In the genomic region with DNA sequence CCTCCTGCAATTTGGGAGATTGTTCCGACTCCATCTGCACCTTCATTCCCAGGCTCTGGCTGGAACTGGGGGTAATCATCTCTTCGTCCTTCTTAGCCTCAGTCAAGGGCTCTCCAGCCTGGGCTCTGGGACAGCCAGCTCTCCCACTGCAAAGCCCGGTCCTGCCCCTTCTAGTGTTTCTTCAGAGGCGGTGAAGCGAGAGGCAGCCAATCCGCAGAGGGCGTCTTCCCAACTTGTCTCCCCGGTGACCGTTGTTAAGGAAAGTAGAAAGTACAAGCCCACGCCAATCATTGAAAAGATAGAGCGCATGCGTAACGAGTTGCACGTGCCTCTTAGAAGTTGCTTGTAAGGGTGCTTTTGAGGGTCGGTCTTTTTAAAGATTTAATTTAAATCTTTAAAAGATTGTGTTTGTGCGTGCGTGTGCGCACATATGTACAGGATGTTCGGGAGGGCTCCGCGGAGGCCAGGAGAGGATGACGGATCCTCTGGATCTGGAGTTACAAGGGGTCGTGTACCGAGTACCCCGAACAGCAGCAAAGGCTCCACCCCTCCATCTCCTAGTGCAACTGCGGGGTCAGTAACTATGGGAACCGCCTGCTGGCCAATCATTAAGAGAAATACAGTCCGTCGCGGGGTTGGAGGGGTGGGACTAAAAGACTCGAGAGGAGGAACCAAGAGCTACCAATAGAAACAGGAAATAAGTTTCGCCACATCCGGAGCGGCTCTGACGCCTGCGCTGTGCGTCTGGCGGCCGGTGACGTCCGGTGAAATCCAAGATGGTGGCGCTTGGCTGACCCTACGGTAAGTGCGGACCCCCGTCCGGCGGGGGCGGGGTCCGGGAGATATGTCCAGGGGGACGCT, we compare ENCODE assay signal across 8 mouse cellular contexts. TPM values are rescaled to one million over a fixed set of nuclear protein-coding genes. Genes with fewer than 3 reads are reported as not detected.
DNase-seq lines count a peak whose midpoint lies in the region; ATAC-seq and TF ChIP-seq lines count a peak whose summit lies in the region.

A gene (minus strand): TSS at position 585 of the 861 bp plus-strand sequence.
A gene (plus strand): TSS at position 757 of the 861 bp plus-strand sequence.

- in situ Hi-C loops in ES-E14 (cut with MboI; ENCODE audit: low sequenced_read_pairs in 2 of 2, unreplicated experiment in 2 of 2): no loop called here

- peaks cover 37% of the 10 kb centered on the region for H3K36me3 ChIP-seq in ES-E14 (ENCODE audit: control insufficient read depth, insufficient read depth, low read length, poor library complexity, severe bottlenecking)
- H3K36me3 ChIP-seq in forebrain, embryonic 15.5 days: peaks cover 43% of the 10 kb centered on the region

- TF ChIP-seq POLR2A in lung, adult 2 months (IDR thresholded peaks at IDR 0.05; ENCODE audit: borderline replicate concordance, extremely low read depth, low read depth, low read length): peak; percentile 53; the same call in 1 of the 2 replicates

- DNase-seq in ES-E14 (ENCODE audit: low read depth, low spot score): peak; percentile 99
- peak; percentile 92 for DNase-seq in cerebellum, adult 11-12 months
- peak; percentile 94 for DNase-seq in heart, postnatal 25 days (ENCODE audit: low spot score)
- DNase-seq in layer of hippocampus, adult 18-20 months (ENCODE audit: low spot score in 2 of 2): peak; percentile 94 to 97
- DNase-seq in lung, adult 2 months: peak; percentile 88
- peak; percentile 87 to 94 for DNase-seq in thymus, adult 18-20 months

- H3K9ac ChIP-seq in ES-E14 (ENCODE audit: insufficient read depth, low read depth, low read length, poor library complexity, severe bottlenecking): peak within 1 kb of the TSS; percentile 91
- H3K9ac ChIP-seq in forebrain, embryonic 15.5 days (replicated peaks): peak within 1 kb of the TSS; percentile 77

- H3K4me2 ChIP-seq in forebrain, embryonic 15.5 days (replicated peaks): peak within 1 kb of the TSS; percentile 86

- peak; percentile 98 for ATAC-seq in forebrain, embryonic 15.5 days (replicated peaks)
- peak; percentile 89 for ATAC-seq in neutrophil, adult 5-6 weeks (ENCODE audit: extremely low read depth, insufficient number of reproducible peaks, low FRiP score, poor library complexity, severe bottlenecking)

- H3K9me3 ChIP-seq in ES-E14 (ENCODE audit: control insufficient read depth, insufficient read depth, low read depth, low read length): no peaks in the 10 kb centered on the region
- no peaks in the 10 kb centered on the region for H3K9me3 ChIP-seq in forebrain, embryonic 15.5 days

- H3K27me3 ChIP-seq in forebrain, embryonic 15.5 days: no peaks in the 10 kb centered on the region

- intact Hi-C loops in heart, postnatal 25 days (cut with DNase I): loop anchor here (5.0 kb wide), 2 partner anchors 76 to 129 kb away; a partner anchor contains a TSS

- peaks cover 0 to 3% of the 10 kb centered on the region in 2 experiments; a peak in 1 of 4 replicates for H3K4me1 ChIP-seq in ES-E14 (ENCODE audit: control insufficient read depth in 2 of 2, insufficient read depth in 2 of 2, low read length in 2 of 2, poor library complexity in 1 of 2)
- H3K4me1 ChIP-seq in forebrain, embryonic 15.5 days: peaks cover 18% of the 10 kb centered on the region
- peaks cover 5% of the 10 kb centered on the region for H3K4me1 ChIP-seq in lung, adult 2 months (ENCODE audit: control insufficient read depth, insufficient read depth, low read length)

- H3K27ac ChIP-seq in ES-E14 (ENCODE audit: insufficient read depth, low read depth, low read length, poor library complexity, severe bottlenecking): peak within 1 kb of the TSS; percentile 14; the same call in 1 of the 2 replicates
- peak within 1 kb of the TSS; percentile 84 for H3K27ac ChIP-seq in forebrain, embryonic 15.5 days (replicated peaks)

- WGBS in forebrain, embryonic 15.5 days: under 1% methylated on average over 50 of the region's 50 CpGs
- under 1% methylated on average over 50 of the region's 50 CpGs for WGBS in lung, adult 2 months

- no peak for TF ChIP-seq CTCF in lung, adult 2 months (IDR thresholded peaks at IDR 0.05; ENCODE audit: insufficient read depth, low read length)

- H3K4me3 ChIP-seq in ES-E14 (ENCODE audit: insufficient read depth in 1 of 2, low read depth in 1 of 2, low read length in 2 of 2, poor library complexity in 1 of 2, severe bottlenecking in 1 of 2): peak within 1 kb of the TSS; percentile 77 to 93
- peak within 1 kb of the TSS; percentile 72 for H3K4me3 ChIP-seq in forebrain, embryonic 15.5 days
- peak within 1 kb of the TSS; percentile 87 for H3K4me3 ChIP-seq in lung, adult 2 months (replicated peaks; ENCODE audit: extremely low read depth, low read depth, low read length)

TF ChIP-seq in ES-E14, 5 proteins besides CTCF, POLR2A, EP300 and RAD21:
- TF ChIP-seq MAFK (IDR thresholded peaks at IDR 0.05; ENCODE audit: insufficient read depth, low read depth, low read length) (no peak), ZNF384 (IDR thresholded peaks at IDR 0.05; ENCODE audit: low read depth, low read length) (no peak), HCFC1 (IDR thresholded peaks at IDR 0.05; ENCODE audit: borderline replicate concordance, insufficient read depth, low read length) (peak; percentile 67; the same call in 1 of the 2 replicates)

RNA-seq across cellular contexts. Expression of the first gene that starts in this region (rescaled TPM):
- total RNA-seq in ES-E14 (2012; rRNA removed): 3.8 and 6.0 TPM in 2 replicates
- polyA plus RNA-seq in forebrain, embryonic 15.5 days (2015; fragmentation: Nextera tagmentation; extraction: Ambion mirVana): 11.8 TPM in 2 replicates
- 10 to 100 TPM; 11.3 to 11.4 TPM for total RNA-seq in heart, postnatal 25 days (2021)
- total RNA-seq in layer of hippocampus, adult 18-20 months (2021): 10 to 100 TPM in 1 of 2 experiments, 1 to 10 TPM in 1; 9.5 to 10.4 TPM
- polyA plus RNA-seq in lung, adult 2 months (2012; rRNA removed): 14.0 and 16.5 TPM in 2 replicates
- total RNA-seq in neutrophil, adult 5-6 weeks (2017): 11.8 and 16.8 TPM in 2 replicates

RNA-seq across cellular contexts. Expression of the second gene that starts in this region (rescaled TPM):
- total RNA-seq in ES-E14 (2012; rRNA removed): 71.0 and 94.9 TPM in 2 replicates
- polyA plus RNA-seq in forebrain, embryonic 15.5 days (2015; fragmentation: Nextera tagmentation; extraction: Ambion mirVana): 51.1 and 52.4 TPM in 2 replicates
- total RNA-seq in heart, postnatal 25 days (2021): 10 to 100 TPM; 37.8 to 44.8 TPM
- total RNA-seq in layer of hippocampus, adult 18-20 months (2021): 10 to 100 TPM; 67.4 to 67.9 TPM
- 26.1 and 32.8 TPM in 2 replicates for polyA plus RNA-seq in lung, adult 2 months (2012; rRNA removed)
- total RNA-seq in neutrophil, adult 5-6 weeks (2017): 127 and 137 TPM in 2 replicates

Comparison
In these comparisons a context has a peak if more than half of its experiments do, and no peak if none do; other contexts are left out.
1. Peak in every context shown above with its lines: DNase-seq, ATAC-seq, H3K4me3 ChIP-seq and H3K27ac ChIP-seq.